Mouse (Mus musculus) bone marrow macrophage, adult 2 months (primary cell): Measurements from ENCODE around the gene Gm44579.

Experiments
- CTCF ChIP-seq: IDR thresholded peaks from 2 replicates; pipeline ENCODE4 v1.5.1; 2012; ENCODE audit warnings: low read depth, mild to moderate bottlenecking, low read length, moderate library complexity
- POLR2A ChIP-seq: IDR thresholded peaks from 2 replicates; pipeline ENCODE4 v1.6.1; 2012; ENCODE audit warnings: mild to moderate bottlenecking, low read depth, low read length, borderline replicate concordance

DNA sequence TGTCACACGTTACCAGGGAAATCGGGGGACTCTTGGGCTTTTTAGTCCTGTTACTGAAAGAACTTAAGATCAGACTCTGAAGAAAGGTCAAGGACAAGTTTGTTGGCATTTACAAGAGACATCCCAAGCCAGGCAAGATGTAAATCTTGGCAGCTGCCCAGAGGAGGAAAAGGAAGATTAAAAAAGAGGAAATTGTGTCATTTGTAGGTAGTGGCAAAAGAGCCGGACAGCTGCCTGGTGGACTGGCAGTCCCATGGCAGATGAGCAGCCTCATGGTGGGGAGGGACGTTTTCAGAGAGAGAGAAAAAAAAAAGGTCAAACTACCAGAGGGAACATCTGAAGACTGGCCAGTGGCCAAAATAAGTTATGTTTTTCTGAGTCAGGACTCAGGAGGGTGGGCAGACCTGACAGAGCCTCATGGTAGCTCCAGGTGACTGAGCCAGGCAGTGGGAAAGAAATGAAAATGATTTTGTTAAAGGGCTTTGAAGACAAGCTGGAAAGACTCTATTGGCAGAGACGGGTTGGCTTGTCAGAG is 7.4 kb downstream of the Gm44579 start:
- TF ChIP-seq POLR2A (no peak), CTCF (no peak)
